Mouse (Mus musculus) hindbrain, embryonic 14.5 days (tissue): ENCODE results near the gene Tgfa. TPM values are rescaled to one million over a fixed set of nuclear protein-coding genes. Genes with fewer than 3 reads are reported as not detected.

Experiments
- ATAC-seq: fragments of 200-750 bp; cut with Nextera tagmentation; 2 replicates; pipeline ENCODE4 v1.8.0; 2017; ENCODE audit warnings: moderate number of reproducible peaks, mild to moderate bottlenecking, moderate TSS enrichment, moderate library complexity; ENCODE audit not compliant: low FRiP score
- DNase-seq: peaks from one replicate; pipeline ENCODE4 v3.0.0-alpha.2; 2015; ENCODE audit warnings: low spot score
- H3K27ac ChIP-seq: fragments of 300-500 bp; sonication (generic); 2 replicates; pipeline ENCODE4 v1.5.1; 2014; ENCODE audit warnings: mild to moderate bottlenecking, moderate library complexity
- H3K27me3 ChIP-seq: fragments of 300-500 bp; sonication (generic); 2 replicates; pipeline ENCODE4 v1.6.1; 2014; ENCODE audit warnings: mild to moderate bottlenecking, low read length, mixed read lengths; ENCODE audit not compliant: control insufficient read depth, insufficient read depth
- H3K36me3 ChIP-seq: fragments of 300-500 bp; sonication (generic); replicated peaks from 2 replicates; pipeline ENCODE4 v1.6.1; 2014; ENCODE audit not compliant: control insufficient read depth, insufficient read depth
- H3K4me1 ChIP-seq: fragments of 300-500 bp; sonication (generic); replicated peaks from 2 replicates; pipeline ENCODE4 v1.6.1; 2014; ENCODE audit warnings: antibody characterized with exemption, low read length, mixed read lengths; ENCODE audit not compliant: control insufficient read depth, insufficient read depth
- H3K4me2 ChIP-seq: fragments of 300-500 bp; sonication (generic); replicated peaks from 2 replicates; pipeline ENCODE4 v1.6.1; 2014; ENCODE audit warnings: mild to moderate bottlenecking, moderate library complexity
- H3K4me3 ChIP-seq: fragments of 300-500 bp; sonication (generic); replicated peaks from 2 replicates; pipeline ENCODE4 v1.5.1; 2014; ENCODE audit warnings: mild to moderate bottlenecking, low read length
- H3K9ac ChIP-seq: fragments of 300-500 bp; sonication (generic); 2 replicates; pipeline ENCODE4 v1.6.1; 2014
- H3K9me3 ChIP-seq: fragments of 300-500 bp; sonication (generic); 2 replicates; pipeline ENCODE4 v1.6.1; 2016; ENCODE audit warnings: low read length; ENCODE audit not compliant: control insufficient read depth
- WGBS: fragments of 180-500 bp; shearing (Covaris S2); extraction: QIAGEN DNeasy Blood & Tissue Kit; methylation state at CpG from one replicate; pipeline ENCODE4 v1.1.7; 2014; 5-methylcytosine and 5-hydroxymethylcytosine counted together
- polyA plus RNA-seq: library from polyadenylated mRNA; unstranded; fragments of >200 nt; fragmentation: Nextera tagmentation; extraction: Ambion mirVana; gene quantifications from 2 replicates; pipeline ENCODE4 v1.2.1, GENCODE M21; 2014

The Tgfa gene
- polyA plus RNA-seq, 1 experiment from 2014 or later = 23.1 TPM

- no peak overlapping the region for H3K9ac ChIP-seq
- H3K4me3 ChIP-seq = no peak overlapping the region
- no peaks in the 10 kb centered on the region for H3K27me3 ChIP-seq
- ATAC-seq (no peak), DNase-seq (no peak)
- no peaks in the 10 kb centered on the region for H3K9me3 ChIP-seq
- WGBS = 54% methylated on average over 3 of the region's 3 CpGs
- H3K4me2 ChIP-seq = no peak overlapping the region
- H3K4me1 ChIP-seq = 0 out of 2 replicates have a peak, but pooled peaks cover 4% of the 10 kb centered on the region
- no peak overlapping the region for H3K27ac ChIP-seq
- H3K36me3 ChIP-seq = no peaks in the 10 kb centered on the region
These were observed 34.1 kb upstream of the Tgfa start for GRCm38 (mm10) chr6:86160878-86161277.

- Histone ChIP-seq H3K36me3 (no peaks in the 10 kb centered on the region), H3K4me1 (0 out of 2 replicates have a peak, but pooled peaks cover 4% of the 10 kb centered on the region), H3K4me2 (no peak overlapping the region), H3K27ac (no peak overlapping the region), H3K9ac (no peak overlapping the region), H3K9me3 (no peaks in the 10 kb centered on the region), H3K4me3 (no peak overlapping the region), H3K27me3 (no peaks in the 10 kb centered on the region)
- ATAC-seq (no peak), DNase-seq (no peak)
- 56% methylated on average over 7 of the region's 7 CpGs for WGBS
These were observed 33.4 kb upstream of the Tgfa start for GRCm38 (mm10) chr6:86161586-86161985.

GRCm38 (mm10) chr6:86164028-86164427 lies 31.0 kb upstream of the Tgfa start:
- no peaks in the 10 kb centered on the region for H3K9me3 ChIP-seq
- no peaks in the 10 kb centered on the region for H3K4me1 ChIP-seq
- no peaks in the 10 kb centered on the region for H3K36me3 ChIP-seq
- H3K4me3 ChIP-seq = no peak overlapping the region
- 42% methylated on average over 3 of the region's 3 CpGs for WGBS
- H3K4me2 ChIP-seq = no peak overlapping the region
- ATAC-seq (no peak), DNase-seq (no peak)
- no peak overlapping the region for H3K27ac ChIP-seq
- no peaks in the 10 kb centered on the region for H3K27me3 ChIP-seq
- H3K9ac ChIP-seq = no peak overlapping the region

GRCm38 (mm10) chr6:86166426-86166825 lies 28.6 kb upstream of the Tgfa start:
- no peak overlapping the region for H3K27ac ChIP-seq
- no peak for DNase-seq
- H3K9ac ChIP-seq = no peak overlapping the region
- no peaks in the 10 kb centered on the region for H3K4me1 ChIP-seq
- no peaks in the 10 kb centered on the region for H3K27me3 ChIP-seq
- ATAC-seq = no peak
- H3K9me3 ChIP-seq = no peaks in the 10 kb centered on the region
- H3K4me3 ChIP-seq = no peak overlapping the region
- no peak overlapping the region for H3K4me2 ChIP-seq
- no peaks in the 10 kb centered on the region for H3K36me3 ChIP-seq
- 86% methylated on average over 9 of the region's 9 CpGs for WGBS

GRCm38 (mm10) chr6:86167851-86168250 lies 27.2 kb upstream of the Tgfa start:
- H3K4me1 ChIP-seq = no peaks in the 10 kb centered on the region

GRCm38 (mm10) chr6:86169166-86169565 lies 25.9 kb upstream of the Tgfa start:
- DNase-seq = no peak
- no peak for ATAC-seq
- Histone ChIP-seq H3K27me3 (no peaks in the 10 kb centered on the region), H3K27ac (no peak overlapping the region), H3K4me2 (no peak overlapping the region), H3K9ac (no peak overlapping the region), H3K9me3 (no peaks in the 10 kb centered on the region), H3K4me3 (no peak overlapping the region), H3K36me3 (no peaks in the 10 kb centered on the region), H3K4me1 (no peaks in the 10 kb centered on the region)
- 80% methylated on average over 4 of the region's 4 CpGs for WGBS

More at GRCm38 (mm10) chr6:86167851-86168250, 27.2 kb upstream of the Tgfa start:
- H3K27me3 ChIP-seq = no peaks in the 10 kb centered on the region
- H3K9me3 ChIP-seq = no peaks in the 10 kb centered on the region
- 79% methylated on average over 5 of the region's 5 CpGs for WGBS
- H3K9ac ChIP-seq = no peak overlapping the region
- H3K4me3 ChIP-seq = no peak overlapping the region
- H3K4me2 ChIP-seq = no peak overlapping the region
- H3K27ac ChIP-seq = no peak overlapping the region
- DNase-seq (no peak), ATAC-seq (no peak)
- no peaks in the 10 kb centered on the region for H3K36me3 ChIP-seq

GRCm38 (mm10) chr6:86176236-86176635 lies 18.8 kb upstream of the Tgfa start:
- Histone ChIP-seq H3K4me2 (no peak overlapping the region), H3K9me3 (no peaks in the 10 kb centered on the region), H3K4me1 (no peaks in the 10 kb centered on the region), H3K9ac (no peak overlapping the region), H3K36me3 (no peaks in the 10 kb centered on the region), H3K4me3 (no peak overlapping the region), H3K27me3 (no peaks in the 10 kb centered on the region), H3K27ac (no peak overlapping the region)
- WGBS = 86% methylated on average over 5 of the region's 5 CpGs
- ATAC-seq (no peak), DNase-seq (no peak)

GRCm38 (mm10) chr6:86176721-86177120 lies 18.3 kb upstream of the Tgfa start:
- Histone ChIP-seq H3K36me3 (no peaks in the 10 kb centered on the region), H3K9me3 (no peaks in the 10 kb centered on the region), H3K27me3 (no peaks in the 10 kb centered on the region), H3K4me1 (no peaks in the 10 kb centered on the region), H3K9ac (no peak overlapping the region), H3K27ac (no peak overlapping the region), H3K4me2 (no peak overlapping the region), H3K4me3 (no peak overlapping the region)
- WGBS = 87% methylated on average over 6 of the region's 6 CpGs
- ATAC-seq = no peak
- DNase-seq = no peak

GRCm38 (mm10) chr6:86177331-86177982 lies 17.6 kb upstream of the Tgfa start:
- no peaks in the 10 kb centered on the region for H3K9me3 ChIP-seq
- H3K4me1 ChIP-seq = no peaks in the 10 kb centered on the region
- H3K9ac ChIP-seq = no peak overlapping the region
- no peak for ATAC-seq
- H3K27me3 ChIP-seq = no peaks in the 10 kb centered on the region
- 94% methylated on average over 9 of the region's 9 CpGs for WGBS
- H3K4me3 ChIP-seq = no peak overlapping the region
- H3K4me2 ChIP-seq = no peak overlapping the region
- H3K36me3 ChIP-seq = no peaks in the 10 kb centered on the region
- H3K27ac ChIP-seq = no peak overlapping the region
- no peak for DNase-seq

- Histone ChIP-seq H3K9me3 (no peaks in the 10 kb centered on the region), H3K9ac (no peak overlapping the region), H3K4me3 (no peak overlapping the region), H3K27ac (no peak overlapping the region), H3K4me2 (no peak overlapping the region), H3K4me1 (no peaks in the 10 kb centered on the region), H3K27me3 (no peaks in the 10 kb centered on the region), H3K36me3 (no peaks in the 10 kb centered on the region)
- 48% methylated on average over 2 of the region's 2 CpGs for WGBS
- DNase-seq (no peak), ATAC-seq (no peak)
These were observed 14.4 kb upstream of the Tgfa start for GRCm38 (mm10) chr6:86180617-86181016.
